Mouse (Mus musculus): ENCODE results near the gene Auts2.

The Auts2 gene

DNA sequence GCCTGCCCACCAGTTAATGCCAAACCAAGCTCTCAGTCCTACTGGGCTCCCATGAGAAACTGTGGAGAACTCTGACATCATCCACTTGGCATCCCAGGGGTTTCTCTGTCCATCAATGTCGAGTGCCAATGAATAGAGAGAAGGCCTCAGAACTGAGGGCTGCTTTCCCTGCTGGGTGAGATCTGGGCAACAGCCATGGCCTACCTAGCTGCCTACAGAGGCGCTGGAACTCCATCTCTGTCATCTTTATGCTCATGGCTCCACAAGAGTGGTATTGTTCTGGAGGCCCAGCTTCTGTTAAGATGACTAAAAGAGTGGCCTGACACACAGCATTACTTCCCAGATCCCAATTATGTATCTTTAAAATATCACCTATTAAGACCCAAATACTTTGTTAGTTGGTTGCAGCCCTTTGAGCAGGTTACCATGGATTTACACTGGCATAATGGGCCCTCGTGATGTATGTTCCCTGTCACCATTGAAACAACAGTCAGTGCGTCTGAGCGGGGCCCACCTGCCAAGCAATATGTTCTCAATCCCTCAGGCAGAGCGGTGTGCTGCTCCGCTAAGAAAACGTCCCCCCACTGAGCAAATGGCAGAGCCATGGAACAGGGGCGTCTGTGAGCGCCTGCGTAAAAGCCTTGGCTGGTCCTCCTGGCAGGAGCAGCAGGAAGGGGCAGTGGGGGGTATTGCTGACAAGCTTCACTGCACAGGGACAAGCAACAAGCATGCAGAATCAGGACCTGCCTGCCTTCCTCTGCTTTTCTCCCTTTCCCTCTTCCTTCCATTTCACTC lies 718.8 kb downstream of the Auts2 start:
- DNase-seq: no peak

DNA sequence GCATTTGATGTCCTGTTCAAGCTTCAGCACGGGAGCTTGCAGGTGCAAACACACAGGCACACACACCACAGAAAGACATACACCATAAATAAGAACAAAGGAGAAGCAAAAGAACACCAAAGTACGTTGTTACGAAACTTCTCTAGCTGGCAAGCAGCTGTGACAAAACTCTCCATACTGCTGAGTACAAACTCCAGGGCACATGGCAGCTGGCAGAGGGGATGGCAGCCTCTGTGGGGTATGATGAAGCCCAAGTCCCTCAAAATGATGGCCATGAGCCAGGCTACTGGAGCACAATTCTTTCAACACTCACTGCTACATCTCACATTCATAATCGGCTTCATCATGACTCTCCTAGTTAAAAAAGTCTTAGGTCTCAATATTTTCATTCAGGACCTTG lies 721.7 kb downstream of the Auts2 start:
- no peak for DNase-seq

DNA sequence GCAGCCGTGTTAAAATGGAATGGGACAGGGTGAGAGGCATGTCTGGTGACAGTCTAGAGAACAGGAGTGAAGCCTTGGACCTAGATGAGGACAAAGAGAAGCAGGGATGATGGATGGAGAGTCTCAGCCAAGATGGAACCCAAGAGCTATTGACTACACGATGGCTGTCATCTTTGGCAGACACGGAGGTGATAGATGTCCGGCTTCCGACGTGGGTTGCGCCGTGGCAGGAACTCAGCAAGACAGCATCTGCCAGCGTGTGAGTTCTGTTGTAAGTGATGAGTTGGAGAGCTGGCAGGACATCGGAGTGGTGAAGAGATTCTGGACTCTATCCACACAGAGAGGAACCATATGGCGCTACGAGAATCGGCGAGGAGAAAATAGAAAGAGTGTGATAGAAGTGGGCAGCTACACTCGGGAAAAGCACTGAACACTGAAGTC lies 723.9 kb downstream of the Auts2 start:
- DNase-seq: no peak

DNA sequence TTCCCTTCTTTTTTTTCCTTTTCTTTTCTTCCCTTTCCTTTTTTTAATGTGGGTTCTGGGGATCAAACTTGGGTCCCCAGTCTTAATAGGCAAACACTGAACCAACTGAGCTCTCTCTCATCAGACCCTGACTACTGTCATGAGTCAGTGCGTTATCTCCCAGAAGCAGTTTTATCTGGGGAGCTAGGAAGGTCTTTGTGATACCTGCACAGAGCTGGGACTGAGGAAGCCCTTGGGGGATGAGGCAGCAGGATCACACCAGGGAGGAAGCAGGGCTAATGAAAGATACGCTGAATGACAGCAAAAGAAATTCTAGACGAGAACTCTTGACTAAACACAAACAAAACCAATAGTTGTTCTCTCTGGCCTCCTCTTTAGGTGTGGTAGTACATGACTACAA lies 727.6 kb downstream of the Auts2 start:
- DNase-seq: no peak

DNA sequence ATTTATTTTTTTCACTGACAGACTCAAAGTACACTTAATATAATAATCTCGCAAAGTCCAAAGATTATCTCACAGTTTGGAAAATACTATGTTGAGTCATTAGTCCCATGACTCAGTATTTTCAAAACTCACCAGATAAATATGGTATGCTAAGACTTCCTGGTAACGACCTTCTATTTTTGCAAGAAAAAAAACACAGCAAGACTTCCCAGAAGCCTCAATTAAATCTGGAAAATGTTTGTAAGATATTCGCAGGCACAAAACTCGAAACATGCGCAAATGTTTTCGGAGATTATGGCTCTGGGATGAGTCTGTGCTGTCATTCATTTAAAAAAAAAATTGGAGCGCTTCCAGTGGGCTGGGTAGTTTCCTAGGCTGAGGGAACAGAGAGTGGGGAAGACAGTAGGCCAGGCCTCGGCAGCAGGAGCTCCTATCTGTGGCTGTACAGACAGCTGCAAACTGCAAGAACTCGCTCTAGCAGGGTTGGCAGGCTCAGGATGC lies 728.6 kb downstream of the Auts2 start:
- DNase-seq: no peak

DNA sequence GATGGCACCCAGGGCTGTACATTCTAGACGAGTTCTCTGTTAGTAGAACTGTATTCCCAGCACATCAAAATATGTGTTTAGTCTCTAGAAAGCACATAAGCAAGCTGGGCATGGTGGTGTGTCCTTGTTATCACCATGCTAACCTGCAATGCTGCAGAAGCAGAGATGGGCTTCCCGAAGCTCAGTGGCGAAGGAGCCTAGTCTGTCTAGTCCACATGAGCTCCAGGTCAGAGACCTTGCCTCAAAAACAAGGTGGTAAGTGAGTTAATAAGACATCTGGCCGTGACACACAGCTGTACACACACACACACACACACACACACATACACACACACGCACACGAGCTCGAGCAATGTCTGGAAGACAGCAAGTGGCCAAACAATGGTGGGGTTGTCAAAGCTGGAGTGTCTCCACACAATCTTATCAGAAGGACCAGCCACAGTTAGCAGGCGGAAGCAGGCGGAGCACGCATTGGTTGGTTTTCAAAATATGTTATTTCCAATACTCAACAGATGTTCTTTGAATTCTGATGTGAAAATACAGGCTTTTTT lies 729.1 kb downstream of the Auts2 start:
- DNase-seq: no peak

DNA sequence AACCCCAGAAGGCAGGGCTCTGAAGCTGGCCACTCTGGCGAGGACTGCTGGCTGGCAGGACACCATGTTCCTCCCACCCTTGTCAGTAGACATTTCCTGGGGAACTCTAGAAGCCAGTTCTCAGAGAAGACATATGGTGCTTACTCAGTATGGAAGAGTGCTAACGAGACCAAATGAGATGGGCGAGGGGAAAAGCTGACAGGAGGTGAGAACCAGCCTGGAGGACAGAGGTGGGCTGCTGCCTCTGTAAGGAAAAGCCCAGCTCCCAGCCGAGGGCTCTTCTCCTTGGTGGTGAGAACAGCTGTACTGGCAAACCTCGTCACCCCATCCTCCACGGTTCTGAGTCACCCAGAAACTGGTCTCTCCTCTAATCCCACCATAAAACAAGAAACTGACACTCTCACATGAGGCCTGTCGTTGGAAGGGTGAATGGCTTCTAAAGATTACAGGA lies 729.8 kb downstream of the Auts2 start:
- DNase-seq: no peak

DNA sequence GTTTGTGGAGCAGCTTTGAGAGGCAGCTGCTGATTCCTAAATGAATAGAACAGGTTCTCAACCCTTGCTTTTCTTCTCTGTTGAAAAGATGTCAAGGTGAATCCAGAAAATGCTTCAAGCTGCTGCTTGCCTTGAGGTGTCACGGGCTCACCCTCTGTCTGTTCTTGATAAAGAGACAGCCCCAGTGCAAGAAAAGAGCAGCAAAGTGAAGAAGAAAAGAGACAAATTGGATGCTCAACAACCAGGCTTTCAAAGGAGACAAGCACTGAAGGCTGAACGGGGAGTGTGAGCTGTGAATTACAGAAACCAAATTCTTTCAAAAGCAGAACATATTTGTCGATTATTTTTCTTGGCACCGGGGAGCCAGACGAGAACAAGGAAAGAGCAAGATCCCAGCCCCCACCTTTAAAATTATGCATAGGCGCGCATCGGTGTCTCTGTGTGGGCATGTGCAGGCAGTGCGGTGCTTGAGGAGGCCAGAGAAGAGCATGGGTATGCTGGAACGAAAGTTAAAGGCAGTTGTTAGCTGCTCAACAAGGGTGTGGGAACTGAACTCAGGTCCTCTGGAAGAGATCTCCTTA lies 730.6 kb downstream of the Auts2 start:
- DNase-seq: no peak

DNA sequence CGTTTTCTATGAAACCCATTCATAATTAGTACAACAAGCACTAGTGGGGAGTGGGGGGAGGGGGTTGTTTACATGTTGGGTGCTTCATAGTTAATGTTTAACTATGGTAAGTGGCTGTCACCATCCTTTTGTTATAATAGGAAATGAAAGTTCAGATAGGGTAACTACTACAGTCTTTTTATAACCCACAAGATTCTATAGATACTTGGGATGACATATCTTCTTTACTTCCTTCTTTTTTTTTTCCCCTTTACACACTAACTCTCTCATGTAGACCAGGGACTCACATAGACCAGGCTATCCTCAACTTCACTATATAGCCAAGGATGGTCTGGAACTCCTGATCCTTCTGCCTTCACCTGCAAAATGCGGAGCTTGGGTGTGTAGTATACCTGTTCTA lies 736.8 kb downstream of the Auts2 start:
- DNase-seq: no peak

DNA sequence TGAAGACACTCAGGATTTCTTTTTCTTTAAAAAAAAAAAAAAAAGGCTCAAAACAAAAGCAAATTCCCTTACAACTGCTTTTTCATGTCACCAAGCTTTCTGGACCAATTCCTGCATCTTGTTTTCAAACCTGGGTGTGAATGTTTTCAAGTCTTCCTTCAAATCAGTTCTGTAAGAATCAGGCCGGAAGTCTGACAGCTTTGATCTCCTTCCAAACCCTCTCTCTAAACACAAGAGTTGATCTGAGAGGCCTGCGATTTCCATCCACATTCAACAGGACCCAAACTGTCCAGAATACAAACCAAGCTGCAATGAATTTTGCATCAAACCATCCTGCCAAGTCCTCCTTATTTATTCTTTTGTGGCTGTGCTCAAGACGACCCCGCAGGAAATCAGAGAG lies 737.9 kb downstream of the Auts2 start:
- DNase-seq: no peak

DNA sequence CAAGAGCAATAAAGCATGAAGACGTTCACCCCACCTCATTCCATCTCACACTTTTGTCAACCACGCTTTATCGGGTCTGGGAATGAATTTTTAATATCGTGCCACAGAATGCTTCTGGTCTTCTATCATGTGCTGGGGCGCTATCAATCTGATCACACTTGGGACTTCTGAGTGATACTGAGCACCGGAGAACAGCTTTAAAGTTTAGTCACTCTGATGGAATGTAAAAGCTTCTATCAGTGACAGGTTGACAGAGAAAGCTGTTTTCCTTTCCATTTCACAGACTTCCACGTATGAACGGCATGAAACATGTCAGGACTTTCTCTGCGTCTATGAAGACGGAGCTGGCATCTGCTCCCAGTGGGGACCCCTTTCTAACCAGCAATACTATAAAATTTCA lies 739.5 kb downstream of the Auts2 start:
- DNase-seq: no peak

DNA sequence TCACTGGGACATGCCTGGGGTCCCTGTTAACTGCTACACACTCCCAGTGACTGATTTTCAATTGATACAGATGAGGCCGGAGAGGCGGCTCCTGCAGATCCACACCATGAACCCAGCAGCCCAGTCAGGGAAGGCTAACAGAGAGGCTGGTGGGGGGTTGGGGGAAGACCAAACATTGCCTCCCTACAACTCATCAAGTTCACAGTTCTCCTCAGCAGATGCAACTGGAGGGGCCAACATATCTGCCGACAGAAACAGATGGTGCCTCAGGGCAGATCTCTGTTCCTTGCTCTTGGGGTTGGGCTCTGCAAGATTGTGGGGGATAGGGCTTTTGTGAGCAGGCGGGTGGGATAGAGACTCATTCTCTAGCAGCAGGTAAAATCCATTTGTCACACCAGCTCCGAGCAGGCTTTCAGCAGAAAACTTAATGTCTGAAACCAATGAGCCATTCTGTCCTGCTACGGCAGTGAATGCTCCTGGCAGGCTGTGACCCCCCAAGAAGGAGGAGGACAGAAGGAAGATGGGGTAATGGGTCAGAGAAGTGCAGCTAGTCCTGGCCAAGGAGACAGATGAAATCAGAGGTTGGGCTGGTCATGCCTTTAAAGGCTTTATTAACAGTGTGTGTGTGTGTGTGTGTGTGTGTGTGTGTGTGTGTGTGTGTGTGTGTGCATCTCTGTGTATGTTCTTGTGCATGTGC lies 740.7 kb downstream of the Auts2 start:
- no peak for DNase-seq

DNA sequence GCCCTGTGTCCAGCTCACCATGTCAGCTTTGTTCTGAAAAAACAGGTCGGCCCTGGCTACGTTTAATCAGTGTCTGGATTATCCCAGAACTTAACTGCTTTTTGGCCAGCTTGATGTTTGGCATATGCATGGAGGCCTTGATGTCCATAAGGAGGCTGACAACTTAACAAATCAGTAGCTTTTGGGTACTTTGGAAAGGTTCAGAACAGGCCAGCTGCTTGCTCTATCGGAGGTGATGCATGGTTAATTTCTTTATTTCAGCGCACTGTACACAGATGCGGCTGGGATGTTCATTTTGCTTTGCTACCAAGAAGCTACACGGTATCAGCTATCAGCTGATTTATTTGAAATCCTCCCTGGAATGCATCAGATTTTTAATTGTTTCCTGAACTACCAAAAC lies 741.2 kb downstream of the Auts2 start:
- DNase-seq: no peak

DNA sequence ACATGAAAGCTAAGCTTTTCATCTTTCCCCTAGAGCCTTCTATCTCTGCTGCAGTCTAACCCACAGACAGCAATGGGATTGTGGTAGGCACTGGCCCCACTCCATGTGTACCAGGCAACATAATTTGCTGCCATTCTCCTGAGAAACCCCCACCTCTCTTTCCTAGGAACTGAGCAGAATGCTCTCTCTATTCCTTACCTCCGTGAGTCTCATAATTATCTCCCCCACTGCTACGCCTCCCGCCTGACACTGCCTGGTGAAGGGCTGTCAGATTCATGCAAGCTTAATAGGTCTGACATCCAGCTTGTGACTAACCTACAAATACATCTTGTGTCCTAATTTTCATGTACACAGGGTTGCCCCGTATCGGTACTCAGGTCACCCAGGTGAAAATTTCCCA lies 744.8 kb downstream of the Auts2 start:
- no peak for DNase-seq

DNA sequence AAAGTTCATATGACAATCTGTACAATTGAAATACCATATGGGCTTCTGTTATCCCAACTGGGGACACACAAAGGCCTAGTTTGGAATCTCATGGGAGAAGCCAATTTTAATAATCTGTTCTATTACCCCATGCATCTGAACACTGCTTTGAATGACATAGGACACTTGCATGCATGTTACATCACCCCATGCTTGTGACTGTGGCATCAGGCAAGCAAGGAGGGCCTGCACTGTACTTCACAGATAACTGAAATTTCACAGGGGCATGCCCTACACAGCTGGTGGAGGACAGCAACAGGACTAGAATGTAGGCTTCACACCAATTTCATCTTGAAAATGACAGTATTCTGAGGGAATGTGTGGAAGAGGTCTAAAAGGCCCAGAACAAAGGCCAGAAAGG lies 746.1 kb downstream of the Auts2 start:
- DNase-seq: no peak

DNA sequence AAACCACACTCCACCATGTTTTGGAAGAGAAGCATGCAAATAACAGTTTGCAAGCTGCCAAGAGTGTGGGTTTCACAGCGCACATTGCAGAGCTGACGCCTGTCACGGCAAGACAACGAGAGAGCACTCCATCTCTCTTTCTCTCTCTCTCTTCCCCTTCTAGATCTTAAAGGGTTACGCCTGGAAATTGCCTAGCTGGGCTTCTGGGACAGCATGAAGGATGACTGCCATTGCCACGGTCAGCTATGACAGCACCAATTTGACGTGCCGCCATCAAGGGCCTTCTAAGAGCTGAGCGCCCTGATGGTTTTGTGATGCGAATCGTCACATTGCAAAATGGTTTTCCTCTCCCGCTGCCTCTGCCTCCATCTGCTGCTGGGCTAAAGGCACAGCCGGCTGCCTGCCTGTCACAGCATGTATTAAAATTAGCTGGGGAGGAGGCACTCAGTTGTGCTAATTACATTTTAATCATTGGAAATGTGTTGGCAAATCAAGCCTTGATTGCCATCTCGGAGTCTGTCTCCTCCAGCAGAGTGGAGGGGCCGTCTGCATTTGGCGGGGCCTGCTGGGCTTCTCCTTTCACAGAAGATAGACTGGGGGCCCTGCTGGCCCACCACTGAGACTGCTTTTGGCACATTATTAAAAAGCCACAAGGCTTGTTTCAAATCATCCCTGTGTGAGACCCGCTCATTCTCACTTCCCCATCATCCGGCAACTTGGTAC lies 748.6 kb downstream of the Auts2 start:
- no peak for DNase-seq

DNA sequence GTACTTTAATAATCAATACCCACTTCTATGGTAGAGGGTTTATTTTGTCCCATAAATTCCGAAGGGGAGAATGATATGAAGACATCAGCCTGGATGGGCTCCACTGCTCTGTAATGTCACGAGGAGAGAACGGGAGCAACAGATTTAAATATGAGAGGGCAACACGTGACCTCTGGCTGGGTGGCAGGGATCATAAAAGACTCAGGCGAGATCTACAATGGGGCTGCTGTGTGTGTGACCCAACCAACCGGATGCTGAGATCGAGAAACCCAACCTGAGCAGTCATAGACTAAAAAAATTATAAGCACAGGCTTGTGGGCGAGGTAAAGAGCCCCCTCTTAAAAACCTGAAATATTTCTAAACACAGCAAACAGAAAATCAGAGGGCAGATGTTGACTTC lies 753.5 kb downstream of the Auts2 start:
- DNase-seq: no peak

DNA sequence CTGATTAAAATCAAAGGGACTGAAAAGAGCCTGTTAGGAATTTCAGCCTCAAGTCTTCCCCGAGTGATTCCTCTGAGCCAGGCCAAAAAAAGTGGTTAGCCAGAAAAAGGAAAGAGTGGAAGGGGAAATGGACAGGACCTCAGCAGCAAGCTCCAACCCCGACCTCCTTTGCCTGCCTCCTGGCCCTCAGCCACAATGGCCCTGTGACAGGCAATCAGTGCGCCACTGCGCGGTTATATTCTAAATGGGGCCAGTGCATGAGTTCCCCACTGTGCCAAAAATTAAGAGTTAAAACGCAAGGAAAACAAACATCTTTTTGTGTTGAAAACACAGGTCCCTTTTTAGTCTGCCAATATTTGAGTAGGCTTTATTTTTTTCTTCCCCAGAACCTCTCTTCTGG lies 755.1 kb downstream of the Auts2 start:
- no peak for DNase-seq

DNA sequence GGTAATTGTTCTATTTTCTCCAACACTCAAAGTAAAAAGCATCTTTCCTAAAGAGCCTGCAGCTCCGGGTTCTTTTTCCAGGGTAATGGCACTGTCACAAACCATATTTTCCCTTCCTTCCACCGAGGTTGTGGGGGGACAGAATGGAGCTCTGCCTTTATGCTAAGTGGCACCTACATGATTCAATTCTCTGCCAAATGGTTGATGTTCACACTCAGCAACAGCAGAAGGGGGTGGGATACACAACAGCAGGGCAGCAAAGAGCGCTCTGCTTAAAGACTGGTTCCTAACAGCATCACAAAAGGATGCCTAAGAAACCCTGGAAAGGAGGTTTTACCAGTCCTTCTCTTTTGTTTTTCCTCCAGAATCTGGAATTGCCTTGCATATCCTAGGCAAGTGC lies 759.9 kb downstream of the Auts2 start:
- DNase-seq: no peak

DNA sequence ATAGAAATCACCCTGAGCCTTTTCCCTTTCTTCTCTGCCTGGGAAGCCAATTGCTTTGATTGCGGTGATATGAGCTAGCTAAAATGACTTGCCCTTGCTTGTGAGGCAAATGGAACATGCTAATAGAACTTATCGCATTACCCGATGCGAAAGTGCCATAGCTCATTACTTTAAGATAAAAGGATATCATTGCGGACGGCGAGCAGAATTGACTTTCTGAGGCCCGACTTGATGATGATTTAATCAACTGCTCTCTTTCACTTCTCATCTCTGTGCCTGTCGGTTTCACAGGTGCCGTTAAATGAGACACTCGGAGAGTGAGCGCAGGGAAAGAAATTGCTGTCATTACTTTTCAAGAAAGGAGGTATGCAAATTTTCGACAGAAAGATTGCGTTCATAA lies 762.1 kb downstream of the Auts2 start:
- no peak for DNase-seq

DNA sequence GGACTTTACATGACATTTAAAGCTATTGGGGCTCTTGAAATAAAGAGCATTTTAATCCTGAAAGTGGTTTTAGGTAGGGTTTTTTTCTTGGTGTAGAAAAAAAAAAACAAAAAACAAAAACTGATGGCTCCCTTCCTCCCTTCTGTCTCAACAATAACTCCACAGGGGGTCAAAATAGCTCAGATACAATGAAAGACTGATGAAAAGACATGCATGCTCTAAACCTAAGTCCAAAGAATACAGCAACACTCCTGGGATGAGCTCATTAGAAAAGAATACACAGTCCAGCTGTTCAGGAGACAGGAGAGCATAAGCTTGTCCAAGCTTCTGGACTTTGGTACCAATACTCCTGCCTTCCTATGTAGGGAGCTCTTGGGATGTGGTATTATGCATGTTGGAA lies 764.0 kb downstream of the Auts2 start:
- DNase-seq: no peak

DNA sequence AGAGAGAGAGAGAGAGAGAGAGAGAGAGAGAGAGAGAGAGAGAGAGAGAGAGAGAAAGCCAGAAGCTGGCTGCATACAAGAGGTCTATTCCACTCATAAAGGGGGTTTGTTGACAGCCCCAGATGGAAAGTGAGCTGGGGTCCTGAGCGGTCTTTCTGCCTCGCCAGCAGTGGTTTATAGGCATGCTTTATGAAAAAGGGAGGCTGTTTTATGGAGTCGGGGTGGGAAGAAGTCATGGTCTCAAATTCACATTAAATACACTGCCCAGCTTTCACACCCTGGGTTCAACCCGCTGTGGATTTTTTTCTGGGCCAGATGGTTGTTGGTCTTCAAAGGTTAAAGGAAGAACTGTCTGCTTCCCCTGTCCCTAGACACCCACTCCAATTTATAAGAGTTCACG lies 767.5 kb downstream of the Auts2 start:
- no peak for DNase-seq

DNA sequence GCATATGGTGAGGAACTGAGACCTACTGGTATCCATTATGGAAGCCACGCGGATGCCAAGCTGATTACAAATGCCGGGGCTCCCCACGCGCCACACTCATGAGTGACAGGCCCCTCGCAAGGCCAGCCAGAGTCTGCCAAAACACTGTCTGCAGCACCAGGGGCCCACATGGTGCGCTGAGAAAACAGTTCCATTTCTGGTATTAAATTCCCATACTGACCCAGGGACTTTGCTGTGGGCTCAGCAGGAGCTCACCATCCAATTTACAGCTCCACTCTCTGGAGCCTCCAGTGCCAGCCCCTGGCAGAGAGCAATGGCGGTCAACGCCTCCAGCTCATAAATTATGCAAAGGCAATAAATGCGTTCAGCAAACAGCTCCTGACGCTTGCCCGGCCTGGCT lies 767.9 kb downstream of the Auts2 start:
- DNase-seq: no peak

All from thymus, postnatal 14 days (tissue).